Mouse (Mus musculus) urinary bladder, postnatal 14 days (tissue): ENCODE data around the gene Fitm2.

Source experiments
- DNase-seq: peaks from one replicate; pipeline ENCODE4 v3.0.0; 2021; ENCODE audit warnings: low spot score

Fitm2 gene

GRCm38 (mm10) chr2:163472466-163472851 is at the start of gene Fitm2:
TSS of gene Fitm2 (minus strand) at chr2:163472629.
- DNase-seq, result peak; percentile 95

GRCm38 (mm10) chr2:163506300-163507004 is 34.0 kb upstream of the Fitm2 start, which contains the start of gene Hnf4a:
TSS of gene Hnf4a (plus strand) at chr2:163506808.
- DNase-seq, result no peak

DNA sequence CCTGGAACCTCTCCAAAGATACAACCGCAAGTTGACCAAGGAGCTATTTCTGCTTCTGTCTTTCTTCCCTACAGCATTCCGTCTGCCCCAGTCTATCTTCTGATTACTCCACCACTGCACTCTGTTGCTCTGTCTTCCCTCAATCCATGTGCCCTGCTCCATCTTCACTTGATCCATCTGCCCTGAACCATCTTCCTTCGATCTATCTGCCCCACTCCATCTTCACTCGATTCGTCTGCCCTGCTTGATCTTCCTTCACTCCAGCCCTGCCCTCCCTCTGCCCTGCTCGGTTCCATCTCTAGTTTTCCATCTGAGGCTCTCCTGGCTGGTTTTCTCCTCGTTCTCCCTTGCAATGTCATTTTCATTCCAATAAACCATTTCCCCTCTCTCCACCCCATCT is 30.8 kb upstream of the Fitm2 start:
- no peak for DNase-seq

DNA sequence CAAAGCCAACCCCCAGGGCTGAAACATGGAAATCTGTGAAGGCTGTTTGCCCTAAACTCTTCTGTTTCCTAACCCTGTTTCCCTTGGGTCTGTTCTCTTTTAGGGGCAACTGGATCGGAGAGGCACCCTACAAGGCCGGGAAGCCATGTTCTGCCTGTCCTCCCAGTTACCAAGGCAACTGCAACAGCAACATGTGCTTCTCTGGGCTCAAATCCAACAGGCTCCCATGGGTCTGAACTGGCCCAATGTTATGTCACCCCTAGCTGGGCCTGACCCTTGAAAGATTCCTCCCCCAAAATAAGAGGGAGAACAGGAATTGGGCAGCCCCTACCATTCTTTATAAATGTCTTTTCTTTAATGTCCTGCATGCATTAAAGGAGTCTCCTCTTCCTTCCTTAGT is 29.8 kb upstream of the Fitm2 start:
- DNase-seq, result no peak

- no peak for DNase-seq
Observed at GRCm38 (mm10) chr2:163494456-163494855, 22.0 kb upstream of the Fitm2 start.

GRCm38 (mm10) chr2:163493976-163494375 is 21.5 kb upstream of the Fitm2 start:
- peak; percentile 45 for DNase-seq

DNA sequence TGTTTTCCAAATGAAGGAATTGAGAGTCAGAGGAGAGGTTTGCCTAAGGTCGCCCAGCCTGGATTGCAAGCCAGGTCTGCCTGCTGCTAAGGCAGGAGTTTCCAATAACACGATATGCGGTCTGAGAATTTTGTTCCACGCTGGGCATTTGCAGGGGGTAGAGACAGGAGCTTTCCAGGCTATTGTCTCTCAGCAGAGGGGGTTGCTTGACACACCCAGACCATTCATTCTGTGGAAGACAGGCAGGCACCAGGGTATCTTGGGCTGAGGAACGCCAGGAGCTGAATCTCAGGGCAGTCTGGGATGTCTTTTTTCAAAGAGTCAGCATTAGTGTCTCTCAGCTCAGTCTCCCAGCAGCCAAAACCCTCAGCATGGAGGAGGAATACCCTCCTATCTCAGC is 20.6 kb upstream of the Fitm2 start:
- DNase-seq, result no peak

DNA sequence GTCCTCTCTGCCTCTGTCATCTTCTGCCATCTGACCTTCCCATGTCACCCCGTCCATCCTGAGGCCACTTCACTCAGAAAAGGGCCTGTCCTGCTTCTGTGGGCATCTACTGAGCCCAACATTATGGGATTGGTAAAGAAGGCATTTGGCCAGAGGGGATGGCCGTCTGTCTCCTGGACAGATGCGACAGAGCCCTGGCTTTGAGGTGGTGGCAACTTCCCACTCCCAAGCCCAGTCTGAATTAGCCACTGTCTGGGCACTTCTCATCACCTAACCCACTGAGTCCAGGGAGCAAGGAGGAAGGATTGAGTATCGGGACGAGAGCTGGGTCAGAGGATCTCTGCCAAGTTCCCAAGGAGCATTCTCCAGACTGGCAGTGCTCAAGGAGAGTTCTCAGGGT is 19.6 kb upstream of the Fitm2 start, which contains the start of gene R3hdml:
Gene R3hdml, plus strand, starts transcription at position 301 of the 400 bp plus-strand sequence.
- no peak for DNase-seq

DNA sequence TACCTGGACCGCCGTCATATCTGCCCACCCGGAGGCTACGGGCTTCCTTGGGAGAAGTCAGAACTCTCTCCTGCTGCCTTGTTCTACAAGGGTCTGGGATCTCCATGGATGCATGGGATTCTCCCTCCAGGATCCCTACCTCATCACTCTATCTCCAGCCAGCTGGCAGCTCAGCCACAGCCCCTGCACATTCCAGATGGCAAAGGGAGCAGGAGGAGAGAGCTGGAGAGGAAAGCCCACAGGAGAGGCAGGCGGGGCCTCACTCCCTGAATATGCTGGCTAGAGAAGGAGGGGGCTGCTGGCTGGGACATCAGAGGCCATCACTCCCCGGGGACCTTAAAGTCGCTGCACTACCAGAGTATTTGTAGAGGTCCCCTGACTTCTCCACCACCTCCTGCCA is 18.9 kb upstream of the Fitm2 start:
- no peak for DNase-seq

DNA sequence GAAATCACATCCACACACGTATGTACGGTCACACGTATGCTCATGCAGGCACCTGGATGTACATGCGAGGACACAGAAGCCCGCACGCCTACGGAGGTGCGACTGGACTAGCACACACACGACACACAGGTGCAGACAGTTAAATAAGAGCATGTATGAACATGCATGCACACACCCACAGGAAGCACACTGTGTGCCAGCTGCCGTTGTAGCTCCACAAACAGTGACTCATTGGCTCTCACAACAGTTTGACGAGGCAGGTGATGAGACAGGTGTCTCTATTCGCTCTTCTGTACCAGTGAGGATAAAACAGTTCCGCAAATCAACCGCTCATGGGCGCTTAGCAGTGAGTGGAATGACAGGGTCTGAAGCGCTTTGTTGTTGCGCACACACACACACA is 18.2 kb upstream of the Fitm2 start:
- no peak for DNase-seq

GRCm38 (mm10) chr2:163489725-163490291 is 17.4 kb upstream of the Fitm2 start:
- DNase-seq, result no peak

- no peak for DNase-seq
Observed at GRCm38 (mm10) chr2:163487360-163487759, 14.9 kb upstream of the Fitm2 start.

DNA sequence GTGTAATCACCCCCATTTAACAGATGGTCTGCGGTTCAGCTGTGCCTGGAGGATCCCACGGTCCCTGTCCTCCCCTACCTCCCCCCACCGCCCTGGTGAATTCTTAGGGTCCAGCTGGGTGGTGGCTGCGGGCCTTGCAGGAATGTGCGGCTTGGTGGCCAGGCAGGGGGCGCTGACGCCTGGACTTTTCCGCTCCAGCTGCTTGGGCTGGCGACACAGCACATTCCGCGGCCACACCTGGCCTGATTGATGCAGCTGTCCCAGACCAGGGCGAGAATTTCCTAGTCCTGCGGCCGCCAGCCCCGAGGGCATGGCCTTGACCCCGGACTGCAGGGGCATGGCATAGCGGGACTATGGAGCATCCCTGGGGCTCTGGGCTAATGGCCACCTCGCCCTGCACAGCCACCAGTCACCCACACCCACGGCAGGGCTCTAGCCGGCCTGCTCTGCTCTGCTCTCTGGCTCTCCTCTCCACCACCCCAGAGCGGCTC is 9.2 kb upstream of the Fitm2 start:
- no peak for DNase-seq

GRCm38 (mm10) chr2:163480191-163480825 is 7.9 kb upstream of the Fitm2 start:
- peak; percentile 27 for DNase-seq

DNA sequence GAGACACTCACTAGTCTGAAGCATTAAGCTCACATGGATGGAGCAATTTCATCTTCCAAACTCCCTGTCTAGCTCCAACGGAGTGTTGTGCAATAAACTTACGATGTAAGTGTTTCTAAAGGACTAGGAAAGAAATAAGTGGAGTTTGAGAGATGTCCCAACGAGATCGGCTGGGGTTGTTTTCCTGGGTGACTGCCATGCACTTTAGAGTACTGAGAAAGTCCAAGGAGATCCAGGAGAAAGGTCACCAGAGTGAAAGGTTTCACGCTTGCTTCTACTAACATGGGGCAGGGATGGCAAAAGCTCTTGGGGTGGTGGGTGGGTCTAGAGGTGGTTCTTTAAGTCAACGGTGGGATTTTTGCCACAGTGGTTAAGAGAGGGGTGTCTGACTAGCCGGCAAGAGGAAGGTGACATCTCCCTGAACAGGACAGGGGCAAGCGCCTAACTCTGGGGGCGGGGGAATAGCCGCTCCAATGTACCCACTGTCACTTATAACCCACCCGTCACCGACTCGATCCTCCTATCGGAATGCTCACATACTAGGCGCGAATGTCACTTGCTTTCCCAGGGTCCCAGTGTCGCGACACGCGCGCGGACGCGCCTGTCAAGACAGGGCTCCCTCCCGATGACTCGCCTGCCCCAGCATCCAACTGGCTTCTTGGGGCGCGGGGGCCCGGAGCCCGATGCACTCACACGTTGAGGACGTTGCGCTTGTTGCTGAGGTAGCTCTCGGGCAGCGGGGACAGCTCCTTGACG is 541 bp downstream of the Fitm2 start:
- no peak for DNase-seq

GRCm38 (mm10) chr2:163471136-163471535 is 1.3 kb downstream of the Fitm2 start:
- no peak for DNase-seq

DNA sequence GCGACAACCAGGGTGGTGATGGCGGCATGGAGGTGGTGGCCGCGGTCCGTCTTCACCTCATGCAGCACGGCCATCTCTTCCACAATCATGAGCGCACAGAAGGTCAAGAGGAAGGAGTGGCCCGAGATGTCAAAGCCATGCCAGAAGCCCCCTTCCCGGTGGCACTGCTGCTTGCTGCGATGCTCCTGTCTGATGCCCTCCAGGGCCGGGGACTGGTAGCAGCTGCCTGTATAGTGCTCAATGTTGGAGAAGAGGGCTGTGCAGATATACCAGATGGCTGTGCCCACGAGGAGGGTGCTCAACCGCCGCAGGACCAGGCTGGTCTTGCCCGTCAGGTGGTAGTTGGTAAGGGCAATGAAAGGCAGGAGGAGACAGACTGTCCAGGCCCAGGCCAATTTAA is 2.7 kb downstream of the Fitm2 start:
- DNase-seq, result no peak

- DNase-seq, result no peak
Observed at GRCm38 (mm10) chr2:163468866-163469265, 3.6 kb downstream of the Fitm2 start.

DNA sequence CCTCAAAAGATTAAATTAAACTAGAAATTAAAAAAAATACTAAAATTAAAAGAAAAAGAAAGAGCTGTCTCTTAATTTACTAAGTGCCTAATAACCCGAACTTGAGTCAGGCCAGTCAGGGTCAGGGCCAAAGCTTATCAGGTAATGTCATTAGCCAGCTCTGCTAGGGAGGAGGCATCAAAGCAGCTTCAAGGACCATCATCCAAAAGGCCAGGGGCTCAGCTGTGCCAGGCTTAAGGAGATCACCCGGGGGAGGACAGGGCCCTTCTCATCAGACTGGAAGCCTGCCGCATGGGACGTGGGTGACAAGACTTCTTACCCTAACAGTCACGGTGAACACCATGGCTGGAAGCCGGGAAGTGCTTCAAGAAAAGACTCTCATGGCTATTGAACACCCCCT is 4.8 kb downstream of the Fitm2 start:
- DNase-seq, result no peak

DNA sequence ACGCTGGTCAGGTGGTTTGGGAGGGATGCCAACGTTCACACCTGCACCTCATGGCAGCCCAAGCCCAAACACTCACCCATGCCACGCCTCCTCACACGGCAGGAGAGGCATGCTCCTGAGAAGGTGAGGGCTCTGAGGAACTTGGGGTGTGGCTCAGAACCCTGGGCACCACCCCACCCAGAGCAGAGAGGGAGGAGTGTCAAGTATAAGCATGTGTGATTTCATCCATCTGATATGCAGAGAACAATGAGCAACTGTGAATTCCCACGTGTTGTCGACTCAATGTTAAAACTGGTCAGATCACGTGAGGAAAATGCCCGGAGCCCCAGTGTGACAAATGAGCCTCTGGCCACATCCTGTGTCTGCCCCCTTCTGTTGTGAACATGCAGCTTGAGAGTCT is 5.7 kb downstream of the Fitm2 start:
- DNase-seq, result peak; percentile 15

DNA sequence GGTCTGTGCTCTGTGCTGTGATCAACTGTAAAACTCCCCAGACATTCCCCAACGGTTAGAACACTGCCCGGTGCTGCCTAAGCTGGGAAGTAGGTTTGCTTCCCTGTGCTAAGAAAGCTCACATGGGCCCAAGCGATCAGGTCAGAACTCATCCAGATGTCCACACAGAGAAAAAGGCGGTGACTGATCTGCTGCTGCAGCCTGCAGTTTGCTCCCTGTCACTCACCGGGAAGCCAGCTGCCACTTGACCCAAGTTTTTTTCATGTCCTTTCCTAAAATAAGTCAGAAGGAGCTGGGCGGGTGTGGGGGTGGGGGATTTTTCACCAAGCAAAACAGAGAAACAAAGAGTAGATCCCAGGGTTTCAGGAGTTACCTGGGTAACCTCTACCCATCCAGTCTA is 7.9 kb downstream of the Fitm2 start:
- no peak for DNase-seq

- DNase-seq, result no peak
Observed at GRCm38 (mm10) chr2:163463998-163464397, 8.4 kb downstream of the Fitm2 start.
